Mouse (Mus musculus): ENCODE measurements at regions not wholly inside any gene's neighbourhood (a gene's known extent, or its start where the extent isn't known, plus 50 kb on each side); places are given as distances from the start of the nearest gene placed in this dataset.

- ATAC-seq (replicated peaks in 1 of 2; ENCODE audit: insufficient read depth in 1 of 2, low FRiP score in 2 of 2, low TSS enrichment in 1 of 2, low read depth in 1 of 2, poor library complexity in 2 of 2, severe bottlenecking in 2 of 2), result no peak
These were observed 1046.6 kb downstream of the Bcl11a start for GRCm38 (mm10) chr11:25124458-25124857.

- ATAC-seq (replicated peaks in 1 of 2; ENCODE audit: insufficient read depth in 1 of 2, low FRiP score in 2 of 2, low TSS enrichment in 1 of 2, low read depth in 1 of 2, poor library complexity in 2 of 2, severe bottlenecking in 2 of 2), result no peak
These were observed 1064.4 kb downstream of the Bcl11a start for GRCm38 (mm10) chr11:25142226-25142625.

- ATAC-seq (replicated peaks in 1 of 2; ENCODE audit: insufficient read depth in 1 of 2, low FRiP score in 2 of 2, low TSS enrichment in 1 of 2, low read depth in 1 of 2, poor library complexity in 2 of 2, severe bottlenecking in 2 of 2), result no peak
These were observed 1065.0 kb downstream of the Bcl11a start for GRCm38 (mm10) chr11:25142833-25143232.

- no peak for ATAC-seq (replicated peaks in 1 of 2; ENCODE audit: insufficient read depth in 1 of 2, low FRiP score in 2 of 2, low TSS enrichment in 1 of 2, low read depth in 1 of 2, poor library complexity in 2 of 2, severe bottlenecking in 2 of 2)
These were observed 1063.3 kb downstream of the 5730522E02Rik start for GRCm38 (mm10) chr11:25147287-25147686.

GRCm38 (mm10) chr11:25156705-25157104 lies 1053.9 kb downstream of the 5730522E02Rik start:
- ATAC-seq (replicated peaks in 1 of 2; ENCODE audit: insufficient read depth in 1 of 2, low FRiP score in 2 of 2, low TSS enrichment in 1 of 2, low read depth in 1 of 2, poor library complexity in 2 of 2, severe bottlenecking in 2 of 2), result no peak

- no peak for ATAC-seq (replicated peaks in 1 of 2; ENCODE audit: insufficient read depth in 1 of 2, low FRiP score in 2 of 2, low TSS enrichment in 1 of 2, low read depth in 1 of 2, poor library complexity in 2 of 2, severe bottlenecking in 2 of 2)
These were observed 1053.3 kb downstream of the 5730522E02Rik start for GRCm38 (mm10) chr11:25157135-25157860.

- ATAC-seq (replicated peaks in 1 of 2; ENCODE audit: insufficient read depth in 1 of 2, low FRiP score in 2 of 2, low TSS enrichment in 1 of 2, low read depth in 1 of 2, poor library complexity in 2 of 2, severe bottlenecking in 2 of 2), result no peak
These were observed 1052.7 kb downstream of the 5730522E02Rik start for GRCm38 (mm10) chr11:25157861-25158245.

- ATAC-seq (replicated peaks in 1 of 2; ENCODE audit: insufficient read depth in 1 of 2, low FRiP score in 2 of 2, low TSS enrichment in 1 of 2, low read depth in 1 of 2, poor library complexity in 2 of 2, severe bottlenecking in 2 of 2), result no peak
These were observed 1051.7 kb downstream of the 5730522E02Rik start for GRCm38 (mm10) chr11:25158884-25159283.

GRCm38 (mm10) chr11:25167939-25168338 lies 1042.6 kb downstream of the 5730522E02Rik start:
- ATAC-seq (replicated peaks in 1 of 2; ENCODE audit: insufficient read depth in 1 of 2, low FRiP score in 2 of 2, low TSS enrichment in 1 of 2, low read depth in 1 of 2, poor library complexity in 2 of 2, severe bottlenecking in 2 of 2), result no peak

- no peak for ATAC-seq (replicated peaks in 1 of 2; ENCODE audit: insufficient read depth in 1 of 2, low FRiP score in 2 of 2, low TSS enrichment in 1 of 2, low read depth in 1 of 2, poor library complexity in 2 of 2, severe bottlenecking in 2 of 2)
These were observed 1039.5 kb downstream of the 5730522E02Rik start for GRCm38 (mm10) chr11:25171048-25171447.

Data from hematopoietic stem cell, adult 5-6 weeks (primary cell).